Mouse (Mus musculus) left cerebral cortex, adult 8-10 months (tissue): Measurements from ENCODE around the gene Pde4d. TPM values are rescaled to one million over a fixed set of nuclear protein-coding genes. Genes with fewer than 3 reads are reported as not detected.

Experiments
- DNase-seq, 2 experiments: peaks; one replicate each; pipeline ENCODE4 v3.0.0; 2022; ENCODE audit warnings: low spot score in 2 of 2
- microRNA-seq, 2 experiments: library from miRNA; unstranded; fragments of <30 nt; microRNA quantifications; one replicate each; pipeline ENCODE4 v1.2.0; 2022
- total RNA-seq, 4 experiments: library from RNA; stranded (reverse); gene quantifications; 2 replicates each; pipeline ENCODE4 v1.2.4; 2022

The Pde4d gene
- total RNA-seq, 4 experiments from 2014 or later = 92.8 to 110 (median 99.5) TPM

DNA sequence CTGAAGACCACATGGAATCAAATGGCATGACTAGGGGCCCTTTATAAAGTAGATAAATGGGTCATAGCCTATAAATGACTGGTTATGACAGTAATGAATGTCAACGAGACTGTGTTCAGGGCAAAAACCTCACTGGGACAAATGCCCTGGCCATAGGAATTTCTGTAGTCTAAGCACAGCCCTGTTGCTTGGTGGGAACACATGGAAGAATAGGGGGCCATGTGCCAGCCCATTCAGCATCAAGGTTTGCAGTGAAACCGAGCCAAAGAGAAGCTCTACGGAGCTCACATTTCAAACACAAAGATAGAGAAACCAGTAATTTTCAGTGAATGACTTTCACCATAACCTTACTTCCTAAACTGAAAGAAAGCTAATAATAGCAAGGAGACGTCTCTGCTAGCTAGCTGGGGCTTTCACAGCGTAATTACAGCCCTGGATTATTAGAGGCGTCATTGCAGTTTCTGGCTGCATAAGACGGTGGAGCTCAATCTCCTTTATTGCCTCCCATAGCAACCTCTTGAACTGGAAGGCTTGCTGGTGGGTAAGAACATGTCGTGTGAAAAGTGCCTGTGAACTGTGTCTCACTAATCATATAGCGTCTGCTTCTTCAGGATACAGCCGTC lies 1533.2 kb downstream of the Pde4d start:
- DNase-seq = no peak

- no peak for DNase-seq
These were observed 1535.7 kb downstream of the Pde4d start for GRCm38 (mm10) chr13:109985411-109985810.

DNA sequence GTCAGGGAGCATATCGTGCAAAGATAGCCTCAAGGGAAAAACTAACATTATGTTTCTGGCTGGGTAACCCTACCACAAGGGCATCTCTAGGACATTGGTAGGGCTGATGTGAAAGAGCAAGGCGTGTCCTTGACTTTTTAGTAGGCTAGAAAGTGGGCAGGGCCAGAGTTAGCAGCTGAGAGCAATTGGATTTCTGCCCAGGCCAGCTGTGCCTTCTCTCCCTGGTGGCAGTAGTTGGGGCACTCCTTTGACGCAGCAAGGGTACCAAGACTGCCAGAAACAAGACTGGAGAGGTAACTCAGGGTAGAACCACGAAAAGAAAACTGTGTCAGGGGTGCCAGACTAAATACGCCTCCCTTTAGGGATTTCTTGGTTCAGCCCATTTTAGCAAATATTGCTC lies 1536.1 kb downstream of the Pde4d start:
- DNase-seq = no peak

DNA sequence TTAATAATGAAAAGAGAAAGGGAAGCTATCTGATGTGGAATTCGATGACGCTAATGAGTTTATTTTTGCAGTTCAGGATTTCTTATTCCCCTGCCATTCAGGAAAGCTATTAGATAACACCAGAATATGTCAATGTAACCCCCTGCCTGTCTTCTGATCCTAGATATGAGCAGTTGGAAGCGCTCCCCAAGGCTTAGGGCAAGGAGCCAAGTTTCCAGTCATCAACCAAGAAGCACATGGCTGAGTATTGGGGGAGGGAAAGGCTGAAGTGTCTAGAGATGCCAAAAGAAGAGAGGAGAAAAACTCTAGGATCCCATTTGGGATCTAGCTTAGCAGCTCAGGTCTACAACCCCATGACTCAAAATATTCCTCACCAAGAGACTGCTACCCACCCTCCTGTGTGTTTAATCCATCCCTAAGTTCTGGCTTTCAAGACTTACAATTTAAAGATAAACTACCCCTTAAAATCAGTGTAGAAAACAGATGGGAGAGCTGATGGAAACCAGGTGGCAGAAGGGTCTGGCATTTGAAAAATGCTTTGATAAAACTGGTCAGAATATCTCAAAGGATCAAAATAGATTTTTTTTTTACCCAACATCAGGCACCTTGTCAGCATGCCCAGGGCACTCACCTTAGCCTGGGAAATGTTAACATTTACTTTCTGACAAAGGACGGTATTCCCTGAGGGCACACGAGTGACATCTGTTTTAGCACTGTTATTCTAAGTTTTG lies 1543.2 kb downstream of the Pde4d start:
- DNase-seq = no peak

DNA sequence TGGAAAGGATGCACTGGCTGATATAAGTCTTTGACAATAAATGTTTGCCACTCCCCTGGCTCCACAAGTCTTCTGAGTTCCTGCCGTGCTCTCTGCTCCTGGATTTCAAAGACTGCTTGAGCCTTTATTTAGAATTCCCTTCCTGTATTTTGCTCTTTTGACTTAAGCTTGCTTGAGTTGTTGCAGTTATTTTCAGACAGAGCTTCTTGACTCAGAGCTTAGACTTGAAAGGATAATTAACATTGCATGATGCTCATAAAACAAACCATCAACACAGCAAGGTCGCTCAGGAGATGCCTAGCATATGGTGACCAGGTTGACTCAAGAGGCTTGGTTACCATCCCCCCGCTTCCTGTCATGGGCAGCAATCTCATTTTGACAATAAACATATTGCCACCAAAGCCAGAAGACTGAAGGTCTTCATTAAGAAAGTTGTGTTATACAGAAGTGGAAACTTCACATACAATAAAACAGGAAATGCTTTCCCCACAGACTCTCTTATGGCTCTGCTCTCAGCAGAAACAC lies 1544.6 kb downstream of the Pde4d start:
- DNase-seq = no peak

GRCm38 (mm10) chr13:110002081-110002480 lies 1552.3 kb downstream of the Pde4d start:
- DNase-seq = no peak

Small RNA genes within 50 kb of the gene (microRNA-seq; reads per million reads assigned to microRNA genes)
- gene Mir1904 = 0 reads per million in 2 experiments
- 9.9 to 28.7 reads per million in 2 experiments for gene Mir582

Other genes with a start within 250 kb of the Pde4d start
- gene Elovl7, start 235.5 kb upstream of the Pde4d start, total RNA-seq = 1 to 10 TPM; 9.0 to 9.9 (median 9.5) TPM
- under 1 TPM; 0.17 to 0.46 (median 0.33) TPM for gene Depdc1b, start 133.6 kb upstream of the Pde4d start, total RNA-seq